Mouse (Mus musculus): ENCODE measurements around the gene Adck2. TPM values are rescaled to one million over a fixed set of nuclear protein-coding genes. Genes with fewer than 3 reads are reported as not detected.

Adck2 gene
- 10.3 and 11.2 TPM in 2 replicates for polyA plus RNA-seq (2011; ENCODE audit: insufficient read length, low read depth, missing spikeins)

- Histone ChIP-seq H3K27ac (ENCODE audit: insufficient read depth, low read length) (peak within 1 kb of the TSS; percentile 77), H3K4me3 (ENCODE audit: insufficient read depth, low read length) (peak within 1 kb of the TSS; percentile 79), H3K4me1 (ENCODE audit: control insufficient read depth, insufficient read depth, low read length) (peaks cover 5% of the 10 kb centered on the region; the same call in 1 of the 2 replicates)
- TF ChIP-seq POLR2A (IDR thresholded peaks at IDR 0.05; ENCODE audit: low read depth, low read length) (peak; percentile 84), CTCF (IDR thresholded peaks at IDR 0.05; ENCODE audit: borderline replicate concordance, insufficient read depth, low read length) (peak; percentile 30; the same call in 1 of the 2 replicates)
These were observed at the start of gene Adck2 for GRCm38 (mm10) chr6:39573791-39574554. Adck2 (plus strand) TSS chr6:39573873.

- TF ChIP-seq POLR2A (IDR thresholded peaks at IDR 0.05; ENCODE audit: low read depth, low read length) (no peak), CTCF (IDR thresholded peaks at IDR 0.05; ENCODE audit: borderline replicate concordance, insufficient read depth, low read length) (no peak)
- Histone ChIP-seq H3K4me3 (ENCODE audit: insufficient read depth, low read length) (no peak overlapping the region), H3K27ac (ENCODE audit: insufficient read depth, low read length) (no peak overlapping the region), H3K4me1 (ENCODE audit: control insufficient read depth, insufficient read depth, low read length) (0 out of 2 replicates have a peak, but pooled peaks cover 5% of the 10 kb centered on the region)
These were observed 46.9 kb upstream of the Adck2 start for GRCm38 (mm10) chr6:39526797-39527196.

- Histone ChIP-seq H3K27ac (ENCODE audit: insufficient read depth, low read length) (no peak overlapping the region), H3K4me3 (ENCODE audit: insufficient read depth, low read length) (no peak overlapping the region), H3K4me1 (ENCODE audit: control insufficient read depth, insufficient read depth, low read length) (0 out of 2 replicates have a peak, but pooled peaks cover 5% of the 10 kb centered on the region)
- TF ChIP-seq POLR2A (IDR thresholded peaks at IDR 0.05; ENCODE audit: low read depth, low read length) (no peak), CTCF (IDR thresholded peaks at IDR 0.05; ENCODE audit: borderline replicate concordance, insufficient read depth, low read length) (no peak)
These were observed 46.3 kb upstream of the Adck2 start for GRCm38 (mm10) chr6:39527337-39527784.

DNA sequence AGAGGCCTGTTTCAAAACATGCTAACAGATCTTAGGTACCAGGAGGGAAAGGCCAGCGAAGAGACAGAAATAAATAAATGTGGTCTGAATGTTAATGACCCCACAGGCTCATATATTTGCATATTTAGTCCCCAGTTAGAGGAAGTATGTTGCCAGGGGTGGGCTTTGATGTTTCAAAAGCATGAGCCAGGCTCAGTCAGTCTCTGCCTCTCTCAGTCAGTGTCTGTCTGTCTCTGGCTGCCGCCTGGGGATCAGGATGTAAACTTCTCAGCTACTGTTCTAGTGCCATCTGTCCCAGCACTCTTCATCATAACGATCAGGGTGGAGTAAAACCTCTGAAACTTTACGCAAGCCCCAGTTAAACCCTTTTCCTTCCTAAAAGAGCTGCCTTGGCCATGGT is 45.9 kb upstream of the Adck2 start:
- H3K4me1 ChIP-seq (ENCODE audit: control insufficient read depth, insufficient read depth, low read length) = 0 out of 2 replicates have a peak, but pooled peaks cover 5% of the 10 kb centered on the region
- no peak for TF ChIP-seq POLR2A (IDR thresholded peaks at IDR 0.05; ENCODE audit: low read depth, low read length)
- no peak for TF ChIP-seq CTCF (IDR thresholded peaks at IDR 0.05; ENCODE audit: borderline replicate concordance, insufficient read depth, low read length)
- no peak overlapping the region for H3K4me3 ChIP-seq (ENCODE audit: insufficient read depth, low read length)
- no peak overlapping the region for H3K27ac ChIP-seq (ENCODE audit: insufficient read depth, low read length)

GRCm38 (mm10) chr6:39528671-39529535 is 44.8 kb upstream of the Adck2 start:
- H3K4me1 ChIP-seq (ENCODE audit: control insufficient read depth, insufficient read depth, low read length) = 0 out of 2 replicates have a peak, but pooled peaks cover 5% of the 10 kb centered on the region
- no peak overlapping the region for H3K4me3 ChIP-seq (ENCODE audit: insufficient read depth, low read length)
- H3K27ac ChIP-seq (ENCODE audit: insufficient read depth, low read length) = peak overlapping the region; percentile 3; the same call in 1 of the 2 replicates
- TF ChIP-seq POLR2A (IDR thresholded peaks at IDR 0.05; ENCODE audit: low read depth, low read length) = no peak
- no peak for TF ChIP-seq CTCF (IDR thresholded peaks at IDR 0.05; ENCODE audit: borderline replicate concordance, insufficient read depth, low read length)

GRCm38 (mm10) chr6:39534944-39535343 is 38.7 kb upstream of the Adck2 start:
- TF ChIP-seq POLR2A (IDR thresholded peaks at IDR 0.05; ENCODE audit: low read depth, low read length) = no peak
- Histone ChIP-seq H3K4me3 (ENCODE audit: insufficient read depth, low read length) (no peak overlapping the region), H3K4me1 (ENCODE audit: control insufficient read depth, insufficient read depth, low read length) (peaks cover 3% of the 10 kb centered on the region; the same call in 1 of the 2 replicates), H3K27ac (ENCODE audit: insufficient read depth, low read length) (no peak overlapping the region)

GRCm38 (mm10) chr6:39536621-39537020 is 37.1 kb upstream of the Adck2 start:
- TF ChIP-seq POLR2A (IDR thresholded peaks at IDR 0.05; ENCODE audit: low read depth, low read length) (no peak), CTCF (IDR thresholded peaks at IDR 0.05; ENCODE audit: borderline replicate concordance, insufficient read depth, low read length) (no peak)
- Histone ChIP-seq H3K4me3 (ENCODE audit: insufficient read depth, low read length) (no peak overlapping the region), H3K27ac (ENCODE audit: insufficient read depth, low read length) (no peak overlapping the region), H3K4me1 (ENCODE audit: control insufficient read depth, insufficient read depth, low read length) (peaks cover 3% of the 10 kb centered on the region; the same call in 1 of the 2 replicates)

- Histone ChIP-seq H3K27ac (ENCODE audit: insufficient read depth, low read length) (no peak overlapping the region), H3K4me1 (ENCODE audit: control insufficient read depth, insufficient read depth, low read length) (peaks cover 4% of the 10 kb centered on the region; the same call in 1 of the 2 replicates), H3K4me3 (ENCODE audit: insufficient read depth, low read length) (no peak overlapping the region)
- TF ChIP-seq CTCF (IDR thresholded peaks at IDR 0.05; ENCODE audit: borderline replicate concordance, insufficient read depth, low read length) = no peak
- TF ChIP-seq POLR2A (IDR thresholded peaks at IDR 0.05; ENCODE audit: low read depth, low read length) = no peak
These were observed 36.4 kb upstream of the Adck2 start for GRCm38 (mm10) chr6:39537276-39537675.

DNA sequence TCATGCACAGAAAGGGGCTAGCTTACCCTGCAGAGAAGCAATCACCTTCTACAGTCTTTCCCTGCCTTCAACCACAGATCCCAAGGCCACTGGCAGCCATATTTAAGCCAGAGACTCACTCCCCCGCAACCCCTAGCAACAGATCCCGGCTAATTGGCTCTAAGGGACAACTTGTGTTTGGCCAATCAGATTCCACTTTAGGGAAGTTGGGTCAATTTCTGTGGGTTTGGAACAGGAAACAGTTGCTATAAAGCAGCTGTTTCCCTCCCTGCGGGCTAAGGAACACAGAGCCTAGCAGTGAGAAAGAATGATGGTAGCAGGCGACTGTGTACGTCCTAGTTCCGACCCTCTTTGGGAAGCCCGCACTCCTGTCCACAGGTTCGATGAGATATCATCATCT is 35.4 kb upstream of the Adck2 start:
- no peak for TF ChIP-seq CTCF (IDR thresholded peaks at IDR 0.05; ENCODE audit: borderline replicate concordance, insufficient read depth, low read length)
- no peak for TF ChIP-seq POLR2A (IDR thresholded peaks at IDR 0.05; ENCODE audit: low read depth, low read length)
- no peak overlapping the region for H3K4me3 ChIP-seq (ENCODE audit: insufficient read depth, low read length)
- peaks cover 11% of the 10 kb centered on the region for H3K4me1 ChIP-seq (ENCODE audit: control insufficient read depth, insufficient read depth, low read length)
- no peak overlapping the region for H3K27ac ChIP-seq (ENCODE audit: insufficient read depth, low read length)

All from embryonic fibroblast, embryonic 13.5 days (primary cell).